Mouse (Mus musculus) kidney, adult 2 months (tissue): ENCODE data around the gene Adsl.

Source experiments
- CTCF ChIP-seq: fragments of 200-500 bp; conservative IDR thresholded peaks from 2 replicates; pipeline ENCODE4 v1.5.1; 2011; ENCODE audit warnings: low read depth, mild to moderate bottlenecking, control low read depth, low read length, moderate library complexity, mixed read lengths; ENCODE audit not compliant: insufficient read depth, insufficient read length
- POLR2A ChIP-seq: fragments of 200-500 bp; IDR thresholded peaks from one replicate; pipeline ENCODE4 v1.6.1; 2011; ENCODE audit warnings: low read depth, low read length, control low read depth

DNA sequence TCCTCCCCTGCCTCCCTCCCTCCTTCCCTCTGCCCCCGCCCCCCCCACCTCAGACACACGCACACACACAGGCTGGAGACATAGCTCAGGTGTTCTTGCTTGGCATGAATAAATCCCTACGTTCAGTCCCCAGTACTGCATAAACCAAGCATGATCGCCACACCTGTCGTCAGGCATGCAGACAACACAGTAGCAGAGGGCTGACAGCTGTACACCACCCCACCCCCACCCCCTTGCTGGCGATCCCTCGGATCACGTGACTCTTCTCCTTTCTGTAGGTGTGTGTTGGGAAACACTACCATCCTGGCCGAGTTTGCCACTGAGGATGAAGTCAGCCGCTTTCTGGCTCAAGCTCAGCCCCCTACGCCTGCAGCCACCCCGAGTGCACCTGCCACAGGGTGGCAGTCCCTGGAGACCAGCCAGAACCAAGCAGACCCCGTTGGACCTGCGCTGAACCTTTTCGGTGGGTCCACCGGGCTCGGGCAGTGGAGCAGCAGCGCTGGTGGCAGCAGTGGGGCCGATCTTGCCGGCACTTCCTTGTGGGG, 19.4 kb upstream of the Adsl start:
- TF ChIP-seq CTCF: no peak
- TF ChIP-seq POLR2A: no peak
